Mouse (Mus musculus): ENCODE results near the gene Dhrs11.

GRCm38 (mm10) chr11:84817362-84817761 lies 11.4 kb downstream of the Dhrs11 start:
- TF ChIP-seq CTCF (IDR thresholded peaks at IDR 0.05; ENCODE audit: insufficient read depth, low read length) (no peak), POLR2A (IDR thresholded peaks at IDR 0.05; ENCODE audit: borderline replicate concordance, extremely low read depth, low read depth, low read length) (no peak)

Data from lung, adult 2 months (tissue).